Mouse (Mus musculus) stomach, postnatal 0 days (tissue): ENCODE results near the gene Foxp1.

ENCODE experiments used
- CTCF ChIP-seq: IDR thresholded peaks from 2 replicates; pipeline ENCODE4 v1.5.1; 2016; ENCODE audit warnings: antibody characterized with exemption, low read depth, mild to moderate bottlenecking, moderate library complexity
- EP300 ChIP-seq: optimal IDR thresholded peaks from 2 replicates; pipeline ENCODE3; 2016; ENCODE audit warnings: antibody characterized with exemption

DNA sequence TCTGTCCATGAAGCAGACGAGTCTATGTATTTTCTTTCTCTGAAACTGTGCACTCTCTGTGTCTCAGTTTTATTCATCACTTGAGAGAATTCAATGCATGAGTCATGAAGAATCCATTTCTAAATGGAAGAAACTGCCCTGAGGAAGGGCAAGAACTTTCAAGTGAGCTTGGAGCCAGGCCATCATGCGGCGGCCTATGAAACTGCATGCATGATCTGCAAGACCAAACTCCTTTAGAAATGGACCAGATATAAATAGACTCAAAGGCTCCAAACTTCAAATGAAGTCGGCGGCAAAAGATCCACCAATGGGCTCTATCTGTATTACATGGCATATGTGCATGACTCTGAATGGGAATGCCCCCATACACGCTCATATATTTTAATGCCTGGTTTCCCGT, 177.6 kb downstream of the Foxp1 start:
- TF ChIP-seq CTCF (peak; percentile 38), EP300 (no peak)
